Mouse (Mus musculus): ENCODE results near the gene Me1.

The Me1 gene

DNA sequence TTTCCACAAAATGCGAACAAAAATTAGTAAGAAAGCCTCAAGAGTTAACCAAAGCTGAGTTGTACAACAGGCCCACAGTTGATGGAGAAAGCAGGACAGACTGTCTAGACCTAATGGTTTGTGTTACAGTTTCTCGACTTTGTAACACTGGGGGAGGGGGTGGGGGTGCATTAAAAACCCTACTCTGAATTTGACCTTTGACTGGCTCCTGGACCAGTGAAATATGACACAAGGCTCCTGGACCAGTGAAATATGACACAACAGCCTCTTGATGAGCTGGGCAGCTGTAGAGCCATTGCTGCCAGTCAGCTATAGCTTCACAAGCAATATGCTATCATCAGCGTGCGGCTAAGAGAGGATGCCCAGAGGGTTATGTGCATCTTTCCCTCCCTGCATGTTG lies 37.4 kb downstream of the Me1 start:
- DNase-seq (ENCODE audit: low read depth, low spot score): peak; percentile 77

DNA sequence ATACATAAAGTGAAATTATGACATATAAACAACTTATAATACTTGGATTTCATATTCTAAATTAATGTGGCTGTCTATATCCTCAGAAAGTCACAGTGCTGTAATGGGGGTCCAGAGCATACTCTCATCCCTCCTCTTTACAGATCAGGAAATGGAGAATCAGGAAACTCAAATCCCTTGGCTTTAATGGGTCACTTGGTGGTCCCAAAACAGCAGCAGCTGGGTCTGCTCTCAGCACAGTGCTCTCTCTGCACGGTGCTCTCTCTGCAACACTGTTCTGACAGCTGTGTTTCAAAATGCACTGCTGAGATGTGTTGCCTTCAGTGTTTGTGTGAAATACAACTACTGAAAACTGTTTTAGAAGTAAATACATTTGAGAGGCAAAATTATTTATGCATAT lies 43.6 kb downstream of the Me1 start:
- no peak for DNase-seq (ENCODE audit: low read depth, low spot score)

DNA sequence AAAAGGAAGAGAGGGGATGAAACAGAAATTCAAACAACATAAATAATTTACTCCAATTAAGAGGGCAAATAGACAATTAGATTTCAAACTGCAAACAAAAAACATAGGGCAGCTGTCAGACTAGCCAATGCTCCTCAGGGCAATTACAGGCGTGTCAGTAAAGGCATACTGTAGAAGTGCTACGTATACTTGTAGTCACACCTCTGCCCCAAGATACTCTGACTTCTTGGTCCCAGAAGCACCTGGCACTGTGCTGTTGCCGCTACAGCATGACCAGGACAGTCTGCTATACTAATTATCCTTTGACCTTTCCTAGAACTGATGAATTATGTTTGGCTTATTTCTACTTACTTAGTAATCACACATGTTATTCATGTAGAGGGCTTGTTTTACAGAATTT lies 44.5 kb downstream of the Me1 start:
- DNase-seq (ENCODE audit: low read depth, low spot score): no peak

DNA sequence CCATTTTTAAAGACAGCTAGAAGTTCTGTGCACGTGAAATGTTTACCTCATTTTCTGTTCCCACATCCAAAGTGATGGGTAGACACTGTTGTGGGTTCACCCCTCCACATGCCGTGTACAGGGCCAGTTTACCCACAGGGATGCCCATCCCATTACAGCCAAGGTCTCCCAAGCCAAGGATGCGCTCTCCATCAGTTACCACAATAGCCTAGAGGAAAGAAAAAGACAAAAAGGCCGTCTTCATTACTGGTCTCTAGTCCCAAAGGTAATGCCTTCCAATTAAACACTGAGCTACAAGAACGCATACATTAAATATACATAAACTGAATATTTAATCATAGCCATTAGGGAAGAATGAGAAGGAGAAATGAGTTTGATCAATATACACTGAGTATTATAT lies 44.9 kb downstream of the Me1 start:
- no peak for DNase-seq (ENCODE audit: low read depth, low spot score)

DNA sequence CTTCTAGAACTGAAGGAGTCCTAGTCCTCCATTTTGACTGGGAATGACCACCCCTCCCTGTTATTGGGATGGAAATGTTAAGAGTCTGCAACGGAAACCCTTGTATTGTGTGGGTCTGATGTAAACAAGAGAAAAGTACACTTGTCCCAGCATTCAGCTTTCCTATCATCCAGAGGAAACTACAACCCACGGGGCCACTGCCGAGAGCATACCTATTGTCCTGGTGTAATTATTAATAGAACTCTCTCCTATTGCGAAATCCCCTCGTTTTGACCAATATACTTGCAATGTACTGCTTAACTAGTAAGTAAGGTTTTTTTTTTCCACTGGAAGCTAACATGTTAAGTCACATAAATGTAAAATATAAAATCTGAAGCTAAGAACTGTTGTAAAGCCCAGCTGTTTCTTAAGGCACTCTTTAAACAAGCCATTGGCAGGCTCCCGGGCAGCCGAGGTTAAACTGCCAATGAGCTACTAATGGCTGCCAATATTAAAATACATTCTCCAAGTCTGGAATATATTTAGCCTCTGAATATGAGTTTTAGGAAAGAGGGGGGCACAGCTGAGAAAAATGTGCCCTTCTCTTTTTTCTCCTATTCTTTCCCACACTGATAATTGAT lies 47.7 kb downstream of the Me1 start:
- no peak for DNase-seq (ENCODE audit: low read depth, low spot score)

DNA sequence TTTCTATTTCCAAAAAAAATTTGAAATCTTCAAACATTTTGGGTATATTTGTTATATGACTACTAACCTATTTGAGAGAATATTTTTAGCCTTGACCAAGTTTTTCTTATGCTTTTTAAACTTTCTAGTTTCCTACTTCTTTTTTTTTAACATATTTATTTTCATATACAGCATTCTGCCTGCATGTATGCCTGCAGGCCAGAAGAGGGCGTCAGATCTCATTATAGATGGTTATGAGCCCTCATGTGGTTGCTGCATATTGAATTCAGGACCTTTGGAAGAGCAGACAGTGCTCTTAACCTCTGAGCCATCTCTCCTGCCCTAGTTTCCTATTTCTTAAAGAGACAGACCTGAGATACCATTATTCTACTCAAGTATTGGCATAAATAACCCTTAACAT lies 48.9 kb downstream of the Me1 start:
- no peak for DNase-seq (ENCODE audit: low read depth, low spot score)

DNA sequence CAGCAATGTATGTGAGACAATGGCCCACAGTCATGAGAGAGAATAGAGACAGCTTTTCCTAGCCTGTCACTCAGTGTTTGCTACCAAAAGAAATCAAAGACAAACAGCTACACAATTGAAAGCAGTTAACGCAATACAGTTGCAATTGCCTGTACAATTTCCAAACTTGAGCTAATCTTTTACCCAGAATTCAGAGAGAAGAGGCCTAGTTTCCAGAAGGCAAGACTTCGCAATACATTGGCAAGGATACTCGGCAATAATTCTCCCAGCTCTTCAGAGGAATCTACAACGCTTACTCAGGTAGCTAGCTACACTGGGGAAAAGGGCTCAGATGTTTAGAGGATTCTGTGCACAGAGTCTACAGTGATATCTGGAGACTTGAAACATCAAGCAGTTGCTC lies 52.3 kb downstream of the Me1 start:
- no peak for DNase-seq (ENCODE audit: low read depth, low spot score)

DNA sequence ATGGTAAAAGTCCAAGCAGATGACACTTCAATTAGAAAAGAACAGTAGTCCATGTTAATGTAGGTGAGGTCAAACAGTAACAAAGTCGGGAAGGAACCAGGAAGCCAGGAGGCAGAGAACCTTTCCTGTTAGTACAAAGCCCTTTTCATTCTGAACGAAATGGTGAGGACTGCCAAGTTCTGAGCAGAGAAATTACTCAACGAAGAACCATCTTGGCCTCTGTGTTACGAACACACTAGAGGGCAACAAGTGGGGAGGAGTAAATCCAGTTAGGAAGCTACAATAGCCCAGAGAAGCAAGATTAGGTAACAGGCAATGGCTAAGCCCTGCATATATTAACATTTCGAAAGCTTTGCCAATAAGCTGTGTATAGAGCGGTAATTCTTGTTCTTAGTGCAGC lies 57.0 kb downstream of the Me1 start:
- no peak for DNase-seq (ENCODE audit: low read depth, low spot score)

DNA sequence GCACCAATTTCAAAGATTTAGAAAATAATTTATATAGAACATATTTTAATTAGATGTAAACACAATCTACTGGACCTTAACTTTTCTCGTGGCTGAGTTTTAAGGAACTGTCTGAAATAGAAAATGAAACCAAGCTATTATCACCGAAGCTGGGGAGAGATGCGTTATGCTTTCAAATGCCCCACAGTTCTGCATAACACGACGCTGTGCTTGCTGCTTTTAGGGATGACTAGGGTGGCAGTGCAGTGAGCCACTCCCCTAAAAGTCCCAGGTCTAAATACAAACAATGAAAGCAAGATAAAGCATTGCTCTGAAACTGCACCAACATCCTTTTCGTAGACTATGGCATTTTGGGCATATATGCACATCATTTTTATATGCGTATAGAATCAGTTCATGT lies 64.6 kb downstream of the Me1 start:
- no peak for DNase-seq (ENCODE audit: low read depth, low spot score)

DNA sequence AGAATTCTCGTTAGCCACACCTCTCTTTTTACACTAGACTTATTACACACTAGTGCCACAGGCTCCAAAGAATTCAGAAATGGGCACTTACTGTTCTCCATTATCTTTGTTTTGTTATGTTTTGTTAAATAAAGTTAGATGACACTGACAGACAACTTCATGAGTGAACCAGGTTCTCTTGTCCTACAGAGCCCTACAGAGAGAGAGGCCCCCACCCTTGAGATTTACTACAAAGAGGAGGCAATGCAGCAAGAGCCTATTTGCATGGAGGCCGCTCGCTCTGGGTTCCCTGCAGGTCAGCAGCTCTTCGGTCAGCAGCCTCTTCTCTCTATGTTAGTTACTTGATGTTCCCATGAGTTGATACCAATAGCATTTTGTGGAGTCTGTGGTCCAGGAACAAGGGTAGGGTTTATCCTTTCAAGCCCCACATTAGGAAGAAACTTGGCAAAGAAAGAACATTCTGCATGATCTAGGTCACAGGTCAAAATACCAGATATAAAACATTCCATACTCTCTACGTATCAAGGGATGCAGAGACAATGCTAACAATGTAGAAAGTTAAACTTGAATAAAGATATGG lies 65.3 kb downstream of the Me1 start:
- no peak for DNase-seq (ENCODE audit: low read depth, low spot score)

DNA sequence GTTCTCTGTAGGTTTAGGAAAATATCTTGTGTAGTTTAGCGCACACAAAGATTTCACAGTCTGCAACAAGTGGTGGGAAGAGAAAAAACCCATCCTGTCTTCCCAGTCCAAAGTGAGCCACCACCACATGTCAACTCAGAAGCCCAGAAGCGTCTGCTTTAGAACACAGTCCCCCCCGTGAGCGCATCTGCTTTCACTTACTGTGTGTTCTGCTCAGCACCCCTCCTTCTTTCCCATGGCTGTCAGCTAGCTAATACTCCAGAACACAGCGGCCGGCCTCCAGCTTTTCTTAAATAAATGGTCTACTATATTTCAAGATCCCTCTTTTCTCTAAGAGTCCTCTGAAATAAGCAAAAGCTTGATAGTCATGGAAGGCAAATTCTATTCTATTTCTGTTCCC lies 66.4 kb downstream of the Me1 start:
- DNase-seq (ENCODE audit: low read depth, low spot score): no peak

DNA sequence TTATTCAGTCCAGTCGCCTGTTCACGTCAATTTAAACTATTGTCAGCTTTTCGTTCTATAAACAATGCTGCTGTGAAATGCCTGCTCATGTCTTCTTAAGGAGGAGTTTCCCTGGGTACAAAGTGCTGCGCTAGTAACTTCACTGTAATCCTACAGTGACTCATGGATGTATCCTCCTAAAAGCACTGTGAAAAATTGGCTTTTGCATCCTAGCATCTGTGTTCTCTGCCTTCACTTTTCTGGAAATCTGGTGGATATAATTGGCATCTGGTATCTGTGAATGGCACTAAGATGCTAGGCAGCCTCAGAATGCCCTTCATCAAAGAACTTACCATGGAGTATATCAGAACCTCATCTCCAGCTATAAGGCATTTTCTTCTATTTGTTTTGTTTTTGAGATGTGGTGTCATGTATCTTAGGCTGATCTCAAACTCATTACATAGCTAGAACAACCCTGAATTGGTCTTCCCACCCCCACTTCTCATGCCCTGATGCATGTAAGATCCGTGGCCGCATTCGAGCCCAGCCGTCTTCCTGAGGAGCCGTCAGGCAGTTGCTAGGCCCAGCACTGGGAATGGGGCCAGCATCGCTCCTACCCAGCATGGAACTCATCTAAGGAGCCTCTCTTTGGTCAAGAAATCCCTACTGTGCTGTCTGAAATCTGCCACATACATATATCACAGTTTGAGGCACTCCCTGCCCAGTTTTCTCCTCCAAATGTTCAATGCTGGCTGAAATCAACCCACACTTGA lies 67.8 kb downstream of the Me1 start:
- no peak for DNase-seq (ENCODE audit: low read depth, low spot score)

DNA sequence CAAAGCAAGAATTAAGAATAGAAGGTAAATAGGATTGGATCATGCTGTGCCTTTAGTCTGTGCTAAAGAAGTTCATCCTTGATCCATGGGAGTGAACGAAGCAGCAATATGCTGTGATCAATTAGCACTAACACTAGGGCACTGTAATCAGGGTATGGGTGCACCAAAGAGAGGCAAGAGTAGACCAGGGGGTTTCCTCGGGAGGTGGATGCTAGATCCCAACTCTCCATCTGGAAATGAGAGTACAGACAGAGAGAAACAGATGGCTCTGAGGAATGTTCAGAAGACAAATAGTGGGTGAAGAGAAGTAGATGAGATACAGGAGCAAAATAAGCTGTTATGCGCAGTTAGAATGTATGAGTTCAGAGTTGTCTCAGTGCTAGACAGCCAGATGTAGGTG lies 68.8 kb downstream of the Me1 start:
- no peak for DNase-seq (ENCODE audit: low read depth, low spot score)

DNA sequence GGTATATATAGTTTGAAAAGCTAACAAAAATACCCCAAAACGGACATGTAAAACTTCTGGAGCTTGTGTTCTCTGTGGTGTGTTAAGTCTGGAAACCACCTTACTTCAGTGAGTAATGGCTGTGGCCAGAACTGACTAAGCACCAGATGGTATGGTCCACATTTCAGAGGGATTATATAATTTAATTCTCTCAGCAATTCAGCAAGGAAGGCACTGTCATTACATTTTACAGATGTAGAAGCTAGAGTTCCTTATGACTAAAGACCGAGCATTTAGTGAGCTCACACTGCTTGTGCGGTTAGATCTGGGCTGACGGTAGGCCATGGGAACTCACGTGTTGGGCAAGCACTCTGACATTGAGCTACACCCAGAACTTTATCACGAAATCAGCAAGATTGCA lies 71.0 kb downstream of the Me1 start:
- DNase-seq (ENCODE audit: low read depth, low spot score): no peak

DNA sequence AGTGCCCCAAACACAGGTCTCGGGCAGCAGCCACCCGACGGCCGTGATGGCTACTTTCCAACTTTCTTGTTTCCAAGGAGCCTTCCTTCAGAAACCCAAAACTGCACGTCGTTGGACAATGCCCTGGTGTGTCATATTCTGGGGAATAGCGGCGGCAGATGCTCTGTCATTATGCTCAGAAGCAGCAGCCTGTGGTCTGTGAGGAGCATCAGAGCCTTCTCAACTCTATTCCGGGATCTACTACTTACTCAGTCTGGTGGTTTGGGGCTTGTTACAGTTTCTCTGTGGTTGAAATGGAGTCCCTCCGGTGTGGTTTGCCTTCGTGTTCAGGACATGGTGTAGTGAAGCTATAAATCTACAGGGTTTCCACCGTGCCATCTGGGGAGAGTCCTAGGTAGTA lies 71.7 kb downstream of the Me1 start:
- DNase-seq (ENCODE audit: low read depth, low spot score): no peak

DNA sequence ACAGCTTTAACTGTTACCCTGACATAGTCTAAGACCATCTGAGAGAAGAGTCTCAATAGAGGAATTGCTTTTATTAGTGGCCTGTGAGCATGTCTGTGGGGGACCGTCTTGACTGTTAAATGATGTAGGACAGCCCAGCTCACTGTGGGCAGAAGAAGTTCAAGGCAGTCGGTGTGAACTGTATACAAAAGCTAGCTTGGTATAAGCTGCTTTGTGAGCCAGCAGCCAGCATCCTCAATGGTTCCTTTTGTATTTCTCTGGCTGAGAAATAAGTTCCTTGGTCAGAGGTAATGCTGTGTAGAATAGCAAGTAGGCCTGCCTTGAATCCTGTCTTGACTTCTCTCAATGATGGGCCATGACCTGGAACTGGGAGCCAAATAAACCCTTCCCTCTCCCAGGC lies 73.7 kb downstream of the Me1 start:
- DNase-seq (ENCODE audit: low read depth, low spot score): no peak

DNA sequence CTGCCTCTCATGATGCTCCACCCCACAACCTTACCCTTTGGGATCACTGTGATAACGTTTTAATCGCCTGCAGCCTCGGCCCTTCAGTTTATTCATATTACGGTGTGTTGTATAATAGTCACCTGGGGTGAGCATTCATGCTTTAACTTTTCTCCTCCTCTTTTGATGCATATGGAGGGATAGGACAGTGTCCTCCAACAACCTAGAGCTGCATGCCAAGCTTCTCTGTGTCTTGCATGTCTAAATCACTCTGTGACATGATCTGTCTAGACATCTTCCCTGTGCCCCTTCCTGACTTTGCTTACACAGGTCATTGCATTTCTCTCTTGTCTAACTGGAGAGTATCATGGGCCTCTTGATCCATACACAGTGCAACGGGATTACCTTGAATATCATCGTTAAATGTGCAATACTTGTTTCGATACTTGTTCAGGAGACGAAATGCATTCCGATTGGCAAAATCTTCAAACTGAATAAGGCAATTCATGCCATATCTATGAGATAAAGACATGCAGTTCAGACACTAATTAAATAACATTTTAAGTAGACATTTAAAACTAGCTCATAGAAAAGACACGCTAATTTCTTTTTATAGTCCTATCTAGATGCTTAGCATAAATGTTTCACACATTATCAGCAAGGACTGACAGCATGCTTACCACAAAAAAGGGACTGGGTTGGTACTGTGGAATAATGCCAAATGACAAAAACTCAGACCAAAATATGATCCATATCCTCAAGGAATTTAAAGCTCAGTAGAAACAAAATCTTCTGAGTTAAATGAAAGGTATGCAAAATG lies 76.2 kb downstream of the Me1 start:
- DNase-seq (ENCODE audit: low read depth, low spot score): no peak

DNA sequence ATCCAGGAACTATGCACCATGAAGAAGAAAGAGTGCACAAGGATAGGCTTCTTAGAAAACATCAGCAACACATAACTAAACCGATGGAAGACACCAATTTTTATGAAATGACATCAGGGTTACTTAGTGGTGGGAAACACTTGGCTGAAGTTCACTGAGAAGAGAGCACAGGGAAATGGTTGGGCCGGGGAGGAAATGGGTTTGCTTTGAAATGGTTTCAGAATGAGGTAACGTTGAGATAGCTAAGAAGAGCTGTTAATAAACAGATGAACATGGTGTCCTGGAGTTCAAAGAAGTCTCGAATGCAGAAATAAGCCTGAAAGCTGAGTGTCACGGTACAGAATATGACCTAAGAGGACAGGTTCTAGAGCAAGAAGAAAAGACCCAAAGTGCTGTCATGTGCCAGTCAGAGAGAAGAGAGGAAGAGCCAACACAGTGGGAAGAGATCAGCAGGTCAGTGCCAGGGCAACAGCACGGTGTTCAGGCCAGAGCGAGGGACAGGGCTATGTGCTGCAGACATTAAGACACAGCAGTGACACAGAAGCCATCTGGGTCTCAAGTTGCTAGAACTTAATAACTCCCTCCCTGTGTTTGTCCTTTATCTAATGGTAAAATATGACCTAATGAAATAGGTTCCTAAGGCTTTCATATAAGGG lies 77.8 kb downstream of the Me1 start:
- DNase-seq (ENCODE audit: low read depth, low spot score): no peak

DNA sequence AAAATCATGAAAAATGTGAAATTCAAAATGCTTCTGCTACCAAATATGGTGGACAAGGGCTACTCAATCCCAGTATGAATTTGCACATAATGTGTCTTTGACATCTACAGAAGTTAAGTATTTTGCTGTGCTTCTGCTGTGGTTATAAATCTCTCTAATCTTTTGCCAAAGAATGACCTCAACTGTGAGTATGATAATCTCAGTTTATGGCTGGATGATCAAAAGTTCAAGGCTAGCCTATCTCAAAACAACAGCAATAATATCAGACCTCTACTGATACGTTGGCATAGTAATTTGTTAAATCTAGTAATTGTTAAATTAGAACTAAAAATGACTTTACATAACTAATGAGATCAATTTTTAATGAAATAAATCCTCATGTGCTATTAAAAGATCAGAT lies 80.0 kb downstream of the Me1 start:
- DNase-seq (ENCODE audit: low read depth, low spot score): no peak

DNA sequence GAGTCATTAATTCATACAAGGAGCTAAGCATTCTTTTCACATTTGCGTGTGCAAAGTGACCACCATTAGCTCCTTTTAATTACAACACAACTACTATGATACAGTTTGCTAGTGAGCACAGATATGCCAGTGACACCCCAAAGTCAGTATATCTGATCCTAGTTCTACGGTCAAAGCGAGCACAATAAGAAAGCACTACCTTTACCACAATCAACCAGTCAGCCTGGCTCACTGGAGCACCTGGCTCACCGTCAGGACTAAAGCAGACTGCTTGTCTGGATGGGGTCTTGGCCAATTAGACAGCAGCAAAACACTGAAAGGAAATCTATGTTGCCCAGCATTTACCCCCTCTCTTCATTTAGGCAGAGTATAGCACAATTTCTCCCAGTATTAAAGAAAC lies 83.7 kb downstream of the Me1 start:
- DNase-seq (ENCODE audit: low read depth, low spot score): no peak

DNA sequence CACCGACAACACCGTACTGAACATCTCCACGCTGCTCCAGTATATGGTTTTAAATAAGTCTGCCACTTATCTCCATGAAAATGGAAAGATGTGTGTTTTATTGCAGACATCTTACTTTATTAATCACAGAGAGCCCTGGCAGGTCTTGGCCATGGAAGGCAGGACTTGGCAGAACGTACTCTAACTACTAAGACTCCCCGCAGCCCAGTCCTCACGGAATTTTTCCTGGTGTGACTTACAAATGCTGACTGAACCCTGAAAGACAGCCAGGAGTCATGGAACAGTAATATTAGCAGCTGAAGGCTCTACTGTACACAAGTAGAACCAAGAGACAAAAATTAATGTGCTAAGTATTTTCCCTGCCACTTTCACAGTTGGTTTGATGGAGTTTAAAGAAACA lies 90.0 kb downstream of the Me1 start:
- no peak for DNase-seq (ENCODE audit: low read depth, low spot score)

DNA sequence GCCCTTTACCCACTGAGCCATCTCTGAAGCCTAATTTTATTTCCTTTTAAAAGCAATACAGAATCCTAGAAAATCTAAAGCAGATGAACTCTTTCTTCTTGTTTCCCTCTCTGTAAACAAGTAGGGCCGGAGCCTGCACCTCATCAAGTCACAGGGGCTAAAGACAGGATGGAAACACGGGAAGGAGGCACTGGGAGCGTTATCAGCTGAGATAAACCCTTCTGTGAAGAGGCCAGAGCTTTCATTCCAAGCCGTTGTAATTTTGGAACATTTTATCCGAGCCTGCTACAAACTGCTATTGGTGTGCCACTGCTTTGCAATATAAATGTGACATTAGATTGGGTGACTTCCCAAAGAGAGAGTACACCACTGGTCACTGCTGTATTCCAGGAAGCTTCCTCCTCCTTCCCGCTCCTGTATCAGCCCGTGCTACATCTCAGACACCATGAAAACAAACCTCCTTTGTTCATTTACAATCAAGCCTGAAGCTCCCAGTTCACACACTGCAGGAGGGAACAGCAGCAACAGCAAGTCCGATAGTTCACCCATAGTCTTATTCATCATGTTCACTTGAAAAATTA lies 95.9 kb downstream of the Me1 start:
- DNase-seq (ENCODE audit: low read depth, low spot score): no peak

All from skeletal muscle tissue, adult 2 months (tissue).